Mouse (Mus musculus) spleen, postnatal 36 days (tissue): Measurements from ENCODE around the gene Lyrm4.

Source experiments
- DNase-seq, 2 experiments: peaks; one replicate each; pipeline ENCODE4 v3.0.0; 2022; ENCODE audit warnings: low spot score in 2 of 2, mixed read lengths in 1 of 2

Gene Lyrm4

DNA sequence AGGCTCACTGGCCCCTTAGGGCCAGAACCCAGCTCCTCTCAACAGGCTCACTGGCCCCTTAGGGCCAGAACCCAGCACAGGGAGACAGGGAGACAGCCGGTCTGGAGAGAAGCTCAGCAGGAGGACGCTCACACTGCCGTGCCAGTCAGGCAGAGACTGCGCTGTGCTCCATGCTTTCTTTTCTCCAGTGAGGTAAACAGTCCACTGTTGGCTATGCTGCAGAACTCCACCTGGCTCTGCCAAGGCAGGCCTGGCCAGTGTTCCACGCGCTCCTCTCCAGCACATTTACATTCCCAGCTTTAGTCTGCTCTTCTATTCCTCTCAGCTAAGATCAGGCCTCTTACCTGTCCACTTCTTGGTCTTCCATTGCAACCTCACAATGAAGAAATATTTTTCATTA, 11.7 kb downstream of the Lyrm4 start:
- no peak for DNase-seq

DNA sequence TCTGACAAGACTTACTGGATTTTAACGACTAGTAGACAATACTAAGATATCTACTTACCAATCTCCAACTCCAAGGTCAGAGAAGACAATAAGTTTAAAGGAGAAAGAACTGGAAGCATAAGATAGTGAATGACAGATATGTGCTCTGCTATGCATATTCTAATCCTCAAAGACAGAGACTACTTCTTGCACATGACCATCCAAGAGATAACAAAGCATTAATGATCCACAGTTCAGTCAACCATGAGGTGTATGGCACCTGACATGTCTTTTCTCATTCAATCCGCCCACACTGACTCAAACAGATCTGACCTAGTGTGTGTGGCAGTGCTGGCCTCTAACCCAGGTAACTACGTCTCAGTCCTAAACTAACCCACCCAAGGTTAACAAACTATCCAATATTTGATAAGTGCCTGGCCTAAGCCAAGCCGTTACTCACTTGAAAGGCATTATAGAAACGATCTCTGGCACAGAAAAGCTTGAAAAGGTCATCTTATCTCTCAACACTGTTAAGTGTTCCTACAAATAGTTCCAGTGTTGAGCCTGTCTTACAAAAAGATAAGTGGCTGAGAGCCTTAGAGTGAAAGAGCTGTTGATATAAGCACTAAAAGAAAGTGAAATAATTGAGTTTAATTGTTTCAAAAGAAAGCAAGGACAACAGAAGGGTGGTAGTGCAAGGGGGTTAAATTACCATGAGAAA, 20.5 kb downstream of the Lyrm4 start:
- no peak for DNase-seq

DNA sequence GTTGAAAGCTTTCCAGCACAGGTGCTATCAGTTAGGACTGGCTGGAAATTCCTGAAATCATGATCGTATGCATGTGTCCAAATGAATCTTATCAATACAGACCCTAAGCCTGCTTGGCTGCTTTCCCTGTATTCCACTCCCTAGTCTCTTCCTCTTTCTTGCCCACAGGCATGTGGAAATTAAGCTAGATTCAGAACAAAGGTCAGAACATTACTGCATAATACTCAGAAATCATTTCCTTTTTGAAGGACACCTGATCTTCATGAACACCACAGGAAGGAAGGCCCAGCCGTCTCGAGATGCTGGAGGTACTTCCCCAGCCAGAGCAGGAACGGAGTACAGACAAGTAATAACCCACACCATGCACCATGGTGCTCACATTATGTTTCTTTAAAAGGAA, 29.2 kb downstream of the Lyrm4 start:
- DNase-seq: peak; percentile 47 to 54

DNA sequence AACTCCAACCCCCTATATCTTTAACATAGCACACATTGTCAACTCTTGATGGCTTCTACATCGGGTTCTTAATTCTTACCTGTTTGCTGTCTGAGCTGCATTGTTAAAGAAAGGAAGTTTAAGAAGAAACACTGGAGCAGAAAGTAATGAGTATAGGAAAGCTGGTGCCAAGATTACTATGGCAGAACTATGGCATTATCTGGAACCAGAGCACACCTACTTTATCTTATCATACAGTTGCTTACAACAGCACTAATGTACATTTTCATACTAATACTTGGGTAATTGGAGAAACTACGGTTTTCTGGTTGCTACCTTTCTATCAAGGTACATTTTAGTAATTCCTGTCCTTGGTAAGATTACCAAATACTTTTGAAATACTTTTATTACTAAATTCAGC, 29.9 kb downstream of the Lyrm4 start:
- no peak for DNase-seq

DNA sequence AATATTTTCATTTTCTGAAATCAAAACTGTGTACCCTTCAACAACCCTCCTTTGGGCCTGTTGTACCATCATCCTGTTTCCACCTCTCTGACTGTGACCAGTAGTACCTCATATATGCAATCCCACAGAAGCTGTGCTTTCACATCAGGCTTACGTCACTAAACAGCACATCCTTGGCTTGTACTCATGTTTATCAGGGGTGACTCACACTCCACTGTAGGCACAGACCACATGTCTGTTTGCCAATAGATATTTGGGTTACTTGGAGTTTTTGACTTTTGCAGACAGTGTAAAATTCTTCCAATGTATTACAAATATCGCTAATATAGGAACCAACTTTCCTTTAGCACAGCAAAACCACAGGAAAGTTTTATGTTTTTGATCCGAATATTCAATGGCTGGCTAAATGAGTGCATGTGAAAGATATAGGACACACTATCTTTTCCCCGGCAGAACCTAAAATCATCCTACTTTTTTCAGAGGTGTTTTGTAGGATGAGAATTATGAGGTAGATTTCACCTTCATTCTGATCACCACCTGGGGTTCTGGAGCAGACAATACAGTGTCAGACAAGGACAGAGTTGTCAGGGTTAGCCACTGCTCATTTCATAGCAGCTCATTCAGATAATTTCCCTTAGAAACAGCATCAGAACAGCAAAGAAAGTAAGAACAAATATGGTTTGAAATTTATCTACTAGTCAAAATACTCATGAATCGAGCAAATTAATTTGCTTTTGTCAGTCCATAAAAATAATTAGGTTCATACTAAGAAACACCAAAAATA, 30.5 kb downstream of the Lyrm4 start:
- DNase-seq: peak; percentile 27 to 49

DNA sequence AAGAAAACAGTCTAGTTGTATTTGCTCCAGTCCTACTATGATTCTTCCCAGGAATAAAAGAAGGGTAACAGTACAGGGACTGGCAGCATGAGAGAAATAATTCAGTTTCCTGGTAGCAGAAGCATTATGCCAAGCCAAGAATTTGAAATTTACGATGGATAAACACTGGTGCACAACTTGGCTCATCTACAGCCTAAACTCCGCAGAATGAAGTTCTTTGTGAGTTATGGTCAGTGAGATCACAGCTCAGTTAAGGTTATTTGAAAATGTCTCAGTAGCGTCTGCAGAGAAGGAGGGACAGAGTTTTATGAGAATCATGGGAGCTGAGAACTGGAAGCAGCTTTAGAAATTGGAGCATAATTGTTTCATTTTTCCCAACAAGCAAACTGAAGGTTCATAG, 31.4 kb downstream of the Lyrm4 start:
- no peak for DNase-seq

DNA sequence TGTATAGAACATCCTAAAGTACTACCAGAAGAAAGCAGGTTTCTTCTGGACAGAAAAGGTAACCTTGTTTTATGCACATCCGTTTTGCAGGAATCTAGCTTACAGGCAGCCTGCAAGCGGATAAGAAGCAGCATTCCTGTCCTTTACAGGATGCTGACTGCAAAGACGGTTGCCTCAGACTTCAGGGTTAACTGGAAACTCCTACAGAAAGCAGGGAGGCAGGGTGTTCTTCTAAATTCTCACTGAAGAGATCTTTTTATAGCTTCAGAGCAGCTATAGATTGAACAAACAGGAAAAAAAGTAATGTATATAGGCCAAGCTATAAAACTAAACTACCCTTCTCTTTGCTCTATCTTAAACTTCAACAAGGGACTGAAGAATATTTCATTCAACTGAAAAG, 32.6 kb downstream of the Lyrm4 start:
- no peak for DNase-seq

DNA sequence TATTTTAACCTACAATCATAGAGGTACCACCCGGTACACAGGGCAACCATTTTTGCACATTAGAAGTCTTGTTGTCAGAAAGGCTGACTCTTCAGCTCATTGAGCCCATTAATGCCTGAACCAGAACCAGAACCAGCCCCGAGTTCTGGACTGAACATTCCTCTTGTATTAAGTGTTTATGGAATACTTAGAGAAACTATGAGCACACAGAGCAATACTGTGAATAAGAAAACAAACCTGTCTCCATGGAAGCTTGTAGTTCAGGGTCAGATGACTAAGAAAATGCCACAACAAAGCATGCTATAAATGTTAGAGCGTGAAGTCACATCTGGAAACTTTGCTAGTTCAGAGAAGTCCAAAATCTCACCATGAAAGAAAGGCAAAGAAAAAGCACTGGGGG, 35.7 kb downstream of the Lyrm4 start:
- no peak for DNase-seq

DNA sequence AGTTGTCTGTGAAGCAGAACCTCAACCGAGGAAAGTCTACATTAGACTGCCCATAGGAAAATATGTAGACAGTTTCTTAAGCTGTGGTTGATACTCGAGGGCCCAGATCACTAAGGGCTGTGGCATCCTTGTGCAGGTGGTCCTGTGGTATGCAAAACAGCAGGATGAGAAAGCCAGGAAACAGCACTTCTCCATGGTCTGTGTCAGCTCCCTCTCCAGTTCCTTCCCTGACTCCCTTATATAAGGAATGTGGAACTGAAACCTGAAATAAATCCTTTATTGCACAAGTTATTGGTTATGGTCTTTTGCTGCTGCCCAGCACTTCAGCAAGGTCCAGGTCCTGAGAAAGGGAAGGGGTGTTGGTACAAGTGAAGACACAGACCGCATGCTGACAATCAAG, 42.8 kb downstream of the Lyrm4 start:
- DNase-seq: no peak

DNA sequence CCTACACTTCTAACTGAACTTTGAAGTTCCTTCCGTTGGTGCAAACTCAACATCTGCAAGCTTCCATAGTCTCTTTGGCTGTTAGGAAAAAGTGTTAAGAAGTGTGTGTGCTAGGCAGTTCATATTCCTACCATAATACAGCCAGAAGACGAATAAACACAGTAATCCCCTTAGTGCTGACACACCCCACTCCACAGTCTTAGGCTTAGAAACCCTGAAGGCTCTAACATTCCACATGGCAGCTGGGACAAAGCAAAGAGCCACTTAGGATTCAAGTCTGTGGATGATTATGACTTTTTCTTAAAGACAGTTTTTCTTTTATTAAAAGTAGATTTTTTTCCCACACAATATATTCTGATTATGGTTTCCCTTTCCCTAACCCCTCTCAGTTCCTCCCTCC, 50.6 kb downstream of the Lyrm4 start:
- no peak for DNase-seq

DNA sequence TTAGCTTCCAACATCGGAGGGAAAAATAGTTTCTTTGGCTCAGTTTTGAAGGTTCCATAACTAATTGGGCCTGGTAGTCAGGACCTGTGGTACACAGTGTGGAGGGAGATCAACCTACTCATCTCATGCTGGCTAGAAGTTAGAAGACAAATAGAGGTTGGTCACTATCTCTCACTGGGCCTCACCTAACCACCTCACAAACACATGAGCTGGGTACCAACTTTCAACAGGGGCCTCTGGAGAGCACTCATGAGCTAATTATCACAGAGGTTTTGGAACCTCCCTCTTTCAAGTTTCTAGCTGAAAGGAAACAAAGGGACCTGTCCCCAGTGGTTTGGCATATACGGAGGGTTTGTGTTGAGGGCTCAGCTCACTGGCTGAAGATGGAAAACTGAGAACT, 59.8 kb downstream of the Lyrm4 start:
- no peak for DNase-seq

DNA sequence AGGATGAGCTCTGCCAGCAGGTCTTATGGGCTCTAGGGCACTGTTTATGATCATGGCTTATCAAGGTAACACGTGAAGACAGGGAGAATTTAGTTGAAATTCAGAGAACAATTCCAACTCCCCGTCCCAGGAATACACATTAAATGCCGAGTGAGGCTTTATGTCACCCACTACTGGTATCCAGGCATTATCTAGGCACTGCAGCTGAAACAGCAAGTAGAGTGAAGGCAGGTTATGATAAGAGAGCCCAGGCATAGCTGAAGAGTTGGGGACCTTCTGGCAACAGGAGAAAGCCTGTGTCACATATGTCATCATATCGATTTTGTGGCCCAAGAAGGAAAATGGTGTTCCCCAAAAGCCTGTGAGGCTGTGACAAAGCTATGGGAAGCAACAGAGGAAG, 60.4 kb downstream of the Lyrm4 start:
- DNase-seq: peak; percentile 25 to 57

DNA sequence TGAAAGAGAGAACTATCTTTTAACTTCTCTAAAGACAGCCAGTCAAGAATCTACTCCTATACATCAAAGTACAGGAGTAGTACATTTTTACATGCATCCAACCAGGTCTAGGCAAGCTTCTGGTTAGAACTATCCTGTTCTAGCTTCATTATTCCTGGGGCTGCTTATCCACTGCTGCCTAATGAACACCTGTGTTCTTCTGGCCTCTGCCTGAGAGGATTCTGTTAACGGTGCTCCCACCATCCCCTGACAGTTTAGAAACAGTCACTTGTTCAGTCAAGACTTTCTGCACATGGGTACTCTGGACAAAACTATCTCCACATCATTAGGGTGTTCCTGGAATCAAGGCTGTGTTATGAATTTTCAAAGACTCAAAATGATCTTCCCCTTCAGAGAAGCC, 60.8 kb downstream of the Lyrm4 start:
- no peak for DNase-seq

DNA sequence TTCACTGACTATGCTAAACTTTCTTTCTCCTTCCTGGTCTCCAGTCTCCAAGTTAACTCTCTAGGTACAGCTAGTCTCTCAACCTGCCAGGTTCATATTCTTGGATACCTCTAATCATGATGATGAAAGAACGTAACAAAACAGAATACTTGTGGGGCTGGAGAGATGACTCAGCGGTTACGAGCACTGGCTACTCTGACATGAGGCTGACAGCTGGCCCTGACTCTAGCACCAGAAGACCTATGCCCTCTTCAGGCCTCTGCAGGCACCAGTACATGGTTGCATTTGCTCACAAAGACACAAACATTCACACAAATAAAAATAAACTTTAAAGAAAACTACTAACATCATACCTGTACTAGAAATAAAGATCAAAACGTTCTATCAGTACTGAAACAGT, 81.8 kb downstream of the Lyrm4 start:
- no peak for DNase-seq

DNA sequence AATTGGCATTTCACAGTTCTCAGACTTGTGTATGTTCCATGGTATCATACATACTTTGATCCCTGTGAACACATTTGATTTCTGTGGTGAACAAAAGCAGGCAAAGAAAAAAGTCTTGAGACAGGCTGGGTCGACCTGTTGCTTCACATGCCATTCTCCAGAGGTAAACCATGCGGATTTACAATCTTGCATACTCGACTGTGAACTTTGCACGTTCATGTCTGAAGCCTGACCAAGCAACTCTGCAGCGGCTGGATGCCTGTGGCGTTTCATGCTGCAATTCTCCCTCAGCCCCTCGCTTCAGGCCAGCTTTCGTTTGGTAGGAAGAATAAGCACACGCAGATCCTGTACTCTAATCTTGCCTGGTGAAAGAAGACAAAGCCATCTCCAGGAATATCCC, 85.4 kb downstream of the Lyrm4 start:
- DNase-seq: no peak

DNA sequence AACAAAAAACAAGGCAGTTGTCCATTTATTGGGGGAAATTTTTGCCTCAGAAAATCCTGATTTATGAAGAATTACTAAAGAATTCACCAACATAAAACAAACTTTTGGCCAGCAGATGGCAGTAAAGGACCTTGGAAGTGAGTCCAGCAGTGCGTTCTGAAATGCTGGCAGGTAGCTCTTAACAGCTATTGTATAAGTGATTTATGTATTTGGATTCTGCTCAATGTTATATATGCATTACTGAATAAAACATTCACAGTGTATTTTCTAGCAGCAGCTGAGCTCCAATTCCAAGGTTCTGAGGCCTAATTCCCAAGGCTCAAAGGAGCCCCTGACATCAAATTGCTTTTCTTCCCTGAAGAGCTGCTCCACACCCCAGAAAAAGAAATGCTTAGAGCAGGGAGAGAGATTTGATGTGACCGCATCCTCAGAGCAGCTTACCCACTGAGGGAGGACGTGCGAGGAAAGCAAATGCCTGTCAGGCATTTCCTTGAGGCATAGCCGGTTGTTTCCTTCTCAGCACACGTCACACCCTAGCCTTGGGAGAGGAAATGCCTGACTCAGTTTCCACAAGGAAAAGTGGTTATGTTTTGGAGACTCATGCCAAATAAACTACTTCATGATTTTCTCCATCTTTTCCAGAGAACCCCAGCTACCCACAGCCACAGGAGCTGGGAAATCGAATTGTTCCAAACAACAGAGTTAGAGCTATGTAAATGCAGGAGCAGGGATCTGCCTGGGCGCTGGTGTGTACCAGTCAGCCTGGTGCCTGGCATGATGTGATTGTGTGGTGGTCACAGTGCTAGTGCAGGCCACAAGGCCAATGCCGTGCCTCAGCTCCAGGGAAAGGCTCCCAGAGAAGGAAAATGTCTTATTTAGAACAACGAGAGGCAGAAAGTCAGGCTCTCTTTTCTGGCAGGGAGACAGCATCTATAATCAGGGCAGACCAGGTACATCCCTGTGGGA, 97.7 kb downstream of the Lyrm4 start:
- peak; percentile 39 to 63 for DNase-seq

DNA sequence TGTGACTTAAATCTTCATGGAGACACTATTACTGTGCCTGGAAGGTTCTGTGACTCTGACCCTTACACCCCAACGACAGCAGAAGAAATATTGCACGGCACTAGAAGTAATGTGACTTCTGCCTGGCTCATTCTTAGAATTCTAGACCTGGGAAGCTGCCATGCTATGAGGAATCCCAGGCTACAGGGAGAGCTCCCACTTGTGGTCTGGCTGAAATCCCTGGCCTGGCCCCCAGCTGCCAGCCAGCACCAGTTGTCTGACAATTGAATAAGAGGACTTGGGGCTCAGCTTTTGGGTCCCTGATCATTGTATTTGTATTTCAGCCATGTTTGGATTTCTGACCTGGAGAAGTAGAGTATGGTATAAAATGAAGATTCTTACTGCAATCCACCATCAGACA, 99.3 kb downstream of the Lyrm4 start:
- no peak for DNase-seq

DNA sequence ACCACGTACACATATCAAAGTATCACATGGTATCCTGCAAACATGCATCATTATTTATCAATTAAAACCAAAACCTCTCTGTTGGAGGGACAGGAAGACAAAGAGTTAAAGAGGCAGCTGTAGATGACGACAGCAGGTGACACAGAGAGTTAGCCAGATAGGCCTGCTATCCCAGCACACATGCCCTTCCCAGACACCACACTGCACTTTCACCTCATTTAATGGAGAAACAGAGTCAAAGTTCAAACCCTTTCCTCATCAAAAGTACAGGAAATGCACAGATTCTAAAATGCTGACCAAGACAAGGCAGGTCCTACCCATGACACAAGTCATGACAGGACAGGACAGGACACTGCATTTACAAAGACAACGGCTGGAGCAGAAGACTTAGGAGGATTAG, 101.7 kb downstream of the Lyrm4 start:
- no peak for DNase-seq

DNA sequence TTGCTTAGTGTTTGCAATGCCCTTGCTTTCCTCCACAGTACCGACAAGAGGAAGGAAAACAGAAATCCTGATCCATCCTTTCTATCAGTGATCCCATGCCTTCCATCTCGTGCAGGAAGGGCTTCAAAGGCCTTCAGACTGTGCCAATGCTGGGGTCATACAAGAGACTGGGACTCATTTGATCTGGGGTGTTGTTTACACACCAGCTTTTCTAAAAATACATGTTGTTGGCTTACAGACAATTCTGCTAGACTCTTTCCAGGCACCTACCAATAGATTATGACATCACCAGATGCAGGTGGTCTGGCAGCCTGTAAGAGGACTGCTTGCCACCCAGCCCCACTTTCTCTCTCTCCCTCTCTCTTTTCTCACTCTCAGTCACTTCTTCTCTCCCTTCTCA, 107.3 kb downstream of the Lyrm4 start:
- no peak for DNase-seq

DNA sequence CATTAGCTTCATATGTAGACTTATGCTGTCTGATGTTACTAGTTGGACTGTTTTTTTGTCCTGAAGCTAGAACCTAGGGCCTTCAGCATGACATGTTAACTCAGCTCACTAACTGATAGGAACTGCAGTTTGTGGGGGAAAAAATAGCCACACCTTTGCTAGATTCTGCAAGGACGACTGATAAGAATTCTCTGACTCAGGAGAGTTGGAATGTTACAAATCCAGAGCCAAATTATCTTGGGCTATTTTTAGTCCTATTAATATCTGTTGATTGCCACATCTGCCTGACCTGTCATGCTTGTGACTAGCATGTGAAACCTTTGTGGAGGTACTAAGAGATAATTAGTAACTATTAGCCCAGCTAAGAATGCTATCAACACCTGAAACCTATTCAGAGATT, 116.5 kb downstream of the Lyrm4 start:
- DNase-seq: no peak

DNA sequence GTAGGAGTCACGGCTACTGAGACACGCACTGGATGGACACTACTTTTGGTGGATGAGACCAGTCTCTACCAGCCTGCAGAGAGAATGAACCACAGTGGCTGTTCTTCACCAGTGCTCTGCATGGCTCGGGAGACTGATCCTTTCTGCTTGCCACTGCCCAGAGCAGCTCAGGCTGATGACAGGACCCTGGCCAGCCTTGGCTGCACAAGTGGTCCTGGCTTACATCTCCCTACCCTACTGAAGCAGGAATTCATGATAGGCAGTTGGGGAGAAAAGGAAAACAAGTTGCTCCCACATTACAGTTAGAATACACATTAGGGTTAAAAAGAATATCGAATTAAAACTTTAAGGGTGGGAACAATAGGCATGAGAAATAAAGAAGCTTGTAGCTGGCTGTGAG, 119.7 kb downstream of the Lyrm4 start:
- DNase-seq: no peak

DNA sequence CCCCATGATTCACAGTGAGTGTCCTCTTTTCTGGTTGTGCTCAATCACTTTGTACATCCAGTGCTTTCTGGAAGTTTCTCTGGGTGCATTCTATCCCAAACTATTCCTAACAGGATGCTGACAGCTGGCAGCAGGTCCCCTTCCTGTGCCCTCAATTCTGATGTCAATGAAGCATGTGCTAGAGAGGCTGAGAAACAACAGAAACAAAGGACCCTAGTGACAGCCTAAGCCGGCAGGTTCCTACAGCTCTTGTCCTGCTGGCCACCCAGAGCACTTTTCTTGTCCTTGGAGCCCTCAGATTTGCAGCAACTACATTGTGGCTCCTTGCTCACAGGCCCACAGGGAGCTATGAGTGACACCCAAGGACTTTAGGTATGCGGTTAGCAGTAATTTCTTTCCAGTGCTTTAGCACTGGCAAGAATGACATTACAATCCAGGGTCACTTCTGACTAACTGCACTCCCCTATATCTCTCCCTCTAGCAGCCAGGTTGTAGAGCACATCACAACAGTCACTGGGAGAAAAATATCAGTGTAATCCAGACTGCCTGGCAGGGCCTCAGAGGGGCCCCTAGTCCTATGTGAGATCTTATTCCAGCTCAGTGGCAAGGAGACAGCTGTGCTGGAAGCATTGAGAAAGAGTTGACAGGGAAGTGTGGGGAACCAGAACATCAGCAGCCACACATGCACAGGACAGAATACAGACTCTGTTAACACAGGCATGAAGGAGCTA, 121.5 kb downstream of the Lyrm4 start:
- no peak for DNase-seq
